Mouse (Mus musculus): ENCODE data around the gene Gnb1l. TPM values are rescaled to one million over a fixed set of nuclear protein-coding genes. Genes with fewer than 3 reads are reported as not detected.

Gene Gnb1l
- total RNA-seq, 4 experiments from 2014 or later: 3.1 to 6.1 (median 3.7) TPM

DNA sequence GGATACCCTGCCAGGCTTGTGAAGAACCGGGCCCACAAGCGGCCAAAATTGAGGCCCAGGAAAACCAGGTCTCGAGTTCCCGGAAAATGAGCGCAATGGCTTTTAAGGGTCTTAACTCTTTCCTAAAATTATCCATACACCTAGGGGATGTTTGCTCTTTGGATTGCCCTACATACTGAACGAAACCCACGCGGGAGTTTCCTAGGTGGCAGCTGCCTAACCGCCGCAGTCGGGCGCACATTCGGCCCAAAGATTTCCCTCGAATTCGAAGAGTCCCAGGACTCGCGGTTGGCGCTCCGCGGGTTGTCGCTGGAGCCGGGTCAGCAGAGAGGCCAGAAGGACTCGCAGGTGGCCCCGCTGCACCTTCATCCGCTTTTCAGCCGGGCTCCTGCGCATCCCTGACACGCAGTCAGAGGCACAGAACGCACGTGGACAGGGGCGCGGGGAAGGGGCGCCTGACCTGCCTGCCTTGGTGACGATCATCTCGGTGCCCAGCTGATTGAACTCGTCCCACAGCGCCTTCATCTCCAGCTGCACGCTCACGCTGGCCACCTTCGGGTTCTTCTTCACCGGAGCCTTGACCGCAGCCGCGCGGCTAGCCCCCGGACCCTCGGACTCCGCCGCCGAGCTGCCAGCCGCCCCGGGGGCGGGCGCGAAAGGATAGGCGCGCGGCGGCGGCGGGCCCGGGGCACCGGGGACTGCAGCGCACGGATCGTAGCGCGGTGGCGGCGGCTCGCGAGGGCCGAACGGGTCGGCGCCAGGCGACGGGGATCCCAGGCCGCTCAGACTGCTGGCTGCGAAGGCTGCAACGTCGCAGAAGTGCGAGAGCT lies 87.8 kb downstream of the Gnb1l start:
- no peak for DNase-seq (ENCODE audit: low spot score in 2 of 2)

DNA sequence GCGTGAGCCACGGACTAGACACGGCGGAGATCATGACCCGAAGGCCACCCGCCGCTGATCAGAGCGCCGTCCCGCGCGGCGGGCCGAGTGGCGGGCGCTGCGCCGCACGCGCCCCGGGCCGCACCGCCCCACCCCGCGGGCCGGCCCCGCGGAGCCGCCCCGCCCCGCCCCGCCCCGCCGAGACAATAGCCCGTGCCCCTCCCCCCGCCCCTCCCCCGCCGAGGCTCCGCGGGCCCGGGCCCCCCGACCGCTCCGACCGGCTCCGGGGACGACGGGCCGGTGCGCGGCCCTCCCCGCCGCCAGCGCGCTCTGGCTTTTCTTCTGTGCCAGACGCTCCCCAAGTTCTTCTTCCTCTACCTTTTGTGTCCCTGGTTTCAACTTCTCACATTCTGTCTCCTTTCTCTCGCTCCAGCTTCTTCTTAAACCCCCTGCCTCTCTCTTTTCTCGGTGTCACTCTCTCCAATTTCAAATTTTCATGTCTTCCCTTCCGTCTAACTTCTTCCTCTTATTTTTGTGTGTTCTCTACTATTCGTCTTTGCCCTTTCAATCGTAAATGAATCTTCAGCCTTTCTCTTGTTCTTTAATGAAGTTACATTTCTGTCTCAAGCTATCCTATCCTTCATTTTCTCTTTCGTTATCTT lies 88.5 kb downstream of the Gnb1l start:
- DNase-seq (ENCODE audit: low spot score in 2 of 2): no peak

DNA sequence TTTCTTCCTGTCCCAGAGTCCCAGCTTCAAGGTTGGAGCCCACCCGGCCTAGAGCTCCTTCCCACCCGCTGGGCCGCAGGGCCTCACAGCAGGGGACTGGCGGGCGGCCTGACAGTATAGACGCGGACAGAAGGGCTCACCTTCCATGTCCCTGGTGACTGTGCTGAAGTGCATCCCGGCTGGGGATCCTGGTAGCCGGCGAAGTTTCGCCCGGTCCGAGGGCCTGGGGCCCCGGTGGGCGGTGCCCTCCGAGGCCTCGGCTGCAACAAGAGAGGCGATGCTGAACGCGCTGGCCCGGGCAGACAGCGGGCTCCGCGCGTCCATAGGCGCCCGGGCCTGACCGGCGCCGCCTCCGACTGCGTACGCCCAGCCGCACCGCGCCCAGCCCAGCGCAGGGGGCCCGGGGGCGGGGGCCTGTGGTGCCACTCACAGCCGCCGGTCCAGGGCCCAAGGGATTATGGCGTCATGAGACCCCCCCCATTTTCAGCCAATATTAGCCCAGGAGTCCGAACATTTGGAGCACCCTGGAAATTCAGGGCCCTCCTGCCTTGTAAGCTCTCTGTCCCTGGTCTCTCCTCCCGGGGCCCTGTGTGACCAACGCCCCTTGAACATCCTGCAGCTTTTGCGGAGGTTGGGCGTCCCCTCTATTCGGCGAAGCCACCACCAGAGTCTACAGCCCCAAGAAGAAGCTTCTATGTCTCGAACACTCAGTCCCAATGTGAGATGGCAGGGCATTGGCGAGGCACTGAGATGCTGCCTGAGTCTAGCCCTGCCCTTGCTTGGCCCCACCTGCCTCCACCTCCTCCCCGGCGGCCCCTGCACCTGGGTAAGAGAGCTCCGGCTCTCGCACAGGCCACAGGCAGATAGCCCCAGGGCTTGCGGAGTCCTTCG lies 89.6 kb downstream of the Gnb1l start:
- no peak for DNase-seq (ENCODE audit: low spot score in 2 of 2)

DNA sequence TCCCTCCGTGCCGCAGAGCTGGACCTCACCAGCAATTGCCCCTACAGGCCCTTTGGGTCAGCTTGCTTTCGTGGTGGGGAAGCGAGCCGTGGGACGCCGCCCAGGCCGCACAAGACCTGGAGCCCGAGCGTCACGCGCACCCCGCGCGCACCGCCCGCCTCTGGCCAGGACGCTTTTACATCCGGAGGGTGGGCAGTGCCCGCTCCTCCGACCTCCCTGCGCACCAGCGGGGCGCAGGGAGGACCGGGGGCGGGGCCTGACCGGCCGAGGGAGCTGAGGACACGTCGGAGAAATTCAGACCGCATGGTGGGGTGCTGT lies 90.2 kb downstream of the Gnb1l start:
- DNase-seq (ENCODE audit: low spot score in 2 of 2): no peak

DNA sequence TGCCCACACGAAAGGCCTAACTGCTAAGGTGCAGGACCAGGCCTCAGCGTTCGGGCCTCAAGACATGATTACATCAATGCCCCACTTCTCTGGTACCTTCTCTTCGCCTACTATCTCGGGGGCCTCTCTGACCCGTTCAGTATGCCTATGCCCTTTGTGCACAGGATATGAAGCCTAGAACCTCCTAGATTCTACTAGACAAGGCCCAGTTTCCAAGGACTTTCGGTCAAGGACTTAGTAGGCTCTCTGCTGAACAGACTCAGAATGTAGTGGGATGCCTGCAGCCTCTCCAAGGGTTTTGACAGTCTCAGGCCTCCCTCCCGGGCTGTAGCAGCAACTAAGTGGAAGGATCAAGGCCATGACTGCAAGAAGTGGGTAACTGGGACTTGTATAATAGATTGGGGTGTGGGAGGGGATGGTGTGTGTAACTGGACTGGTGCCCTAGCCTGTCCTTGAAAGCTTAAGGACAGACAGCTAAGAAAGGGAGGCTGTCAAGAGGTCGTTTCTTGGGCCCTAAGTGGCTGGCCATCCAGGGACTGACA lies 90.6 kb downstream of the Gnb1l start:
- DNase-seq (ENCODE audit: low spot score in 2 of 2): no peak

DNA sequence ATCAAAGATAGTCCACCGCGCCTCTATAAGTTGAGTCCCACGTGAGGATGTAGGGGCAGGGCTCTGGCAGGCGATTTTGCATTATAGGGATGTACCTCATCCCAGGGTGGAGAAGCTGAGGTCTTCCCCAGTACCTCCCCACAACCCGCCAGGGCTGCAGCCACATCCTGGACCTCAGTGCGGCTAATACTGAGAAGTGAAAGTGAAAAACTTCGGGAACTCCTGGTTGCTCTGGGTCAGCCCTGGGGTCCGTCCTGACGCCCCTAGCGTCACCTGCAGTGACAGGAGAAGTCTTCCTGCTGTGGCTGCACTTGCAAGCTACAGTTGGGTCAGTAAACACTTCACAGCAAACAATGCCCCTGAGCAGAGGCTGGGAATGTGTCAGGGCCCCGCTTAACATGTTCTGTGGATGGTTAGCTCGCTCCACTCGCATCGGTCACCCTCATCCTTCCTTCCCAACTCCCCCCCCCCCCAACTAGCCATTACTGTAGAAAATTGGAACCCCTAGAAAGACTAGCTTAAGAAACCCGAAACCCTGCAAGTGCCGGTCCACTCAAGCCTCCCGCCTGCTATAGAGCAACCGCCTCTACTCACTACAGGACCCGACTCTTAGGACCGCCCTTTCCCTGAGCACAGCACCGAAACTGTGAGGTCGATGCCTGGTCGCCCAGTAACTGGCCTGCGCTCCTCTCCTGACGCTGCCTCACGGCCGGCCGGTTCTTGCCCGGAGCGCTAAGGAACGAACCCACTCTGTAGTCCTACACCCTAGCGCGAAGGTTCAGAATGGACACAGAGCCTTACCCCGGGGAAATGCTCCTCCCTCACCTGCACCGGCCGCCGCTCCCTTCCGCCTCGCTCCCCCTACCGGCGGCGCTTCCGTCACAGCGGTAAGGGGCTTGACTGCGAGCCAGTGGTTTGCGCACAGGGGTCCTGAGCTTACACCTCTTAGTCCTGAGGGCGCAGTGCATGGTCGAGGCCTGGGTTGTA lies 91.6 kb downstream of the Gnb1l start, which contains the start of gene Tbx1:
Tbx1 (minus strand) TSS at position 868 of the 987 bp plus-strand sequence.
- DNase-seq (ENCODE audit: low spot score in 2 of 2): no peak

DNA sequence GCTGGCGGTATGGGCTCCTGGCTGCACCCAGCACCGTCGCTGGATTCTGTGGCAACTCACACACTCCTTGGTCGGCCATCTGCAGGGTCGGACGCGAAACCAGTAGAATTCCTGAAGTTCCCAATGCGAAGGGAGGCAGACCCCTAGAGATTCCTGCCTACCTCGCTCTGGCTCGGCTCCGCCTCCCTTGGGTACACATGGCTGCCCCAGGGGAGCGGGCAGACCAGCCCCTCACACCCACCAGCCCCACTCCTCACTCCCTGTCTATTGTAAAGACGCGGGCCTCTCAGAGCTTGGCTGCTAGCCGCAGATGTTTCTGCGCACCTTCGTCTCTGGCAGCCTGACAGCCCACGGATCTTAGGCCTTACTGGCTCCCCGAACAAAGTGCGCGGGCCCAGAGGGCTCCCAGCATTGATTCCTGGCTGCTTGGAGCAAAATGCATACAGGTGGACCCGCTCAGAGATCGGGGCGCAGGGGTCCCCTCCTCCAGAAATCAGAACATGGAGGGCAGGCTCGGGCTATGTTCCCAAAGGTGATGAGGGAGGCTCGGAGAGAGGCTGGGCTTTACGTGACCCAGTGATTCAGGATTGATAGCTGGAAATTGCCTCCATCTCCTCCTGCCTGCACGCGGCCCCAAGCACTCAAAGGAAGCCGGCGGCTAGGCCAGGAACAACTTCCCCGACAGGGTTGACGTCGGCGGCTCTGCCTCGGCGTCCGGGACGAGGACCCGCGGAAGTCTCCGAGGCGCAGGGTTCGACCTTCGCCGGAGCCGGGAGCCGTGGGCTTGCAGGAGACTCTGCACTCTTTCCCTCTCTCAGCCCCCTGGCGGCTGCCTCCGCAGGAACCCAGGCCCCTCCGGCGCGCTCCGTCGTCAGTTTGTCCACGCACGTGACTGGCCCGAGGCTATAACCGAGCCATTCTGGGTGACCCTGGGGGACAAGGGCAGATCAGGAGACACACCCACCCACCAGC lies 92.8 kb downstream of the Gnb1l start:
- no peak for DNase-seq (ENCODE audit: low spot score in 2 of 2)

DNA sequence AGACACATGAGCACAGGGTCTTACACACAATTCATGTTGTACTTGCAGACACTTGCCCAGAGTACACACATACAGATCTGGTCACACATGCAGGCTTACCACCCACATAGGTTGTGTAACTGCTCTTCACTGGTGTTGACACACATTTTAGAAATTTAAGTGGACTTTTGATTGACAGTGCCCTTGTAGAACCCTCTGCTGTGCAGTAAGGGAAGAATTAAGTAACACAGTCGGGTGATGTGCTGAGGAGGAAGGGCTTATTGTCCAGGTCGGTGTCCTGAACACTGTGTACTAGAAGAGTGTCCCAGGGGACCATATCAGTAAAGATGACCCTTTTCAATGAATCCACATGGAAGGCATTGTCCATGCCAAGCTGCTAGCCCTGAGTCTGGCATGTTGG lies 95.4 kb downstream of the Gnb1l start:
- no peak for DNase-seq (ENCODE audit: low spot score in 2 of 2)

DNA sequence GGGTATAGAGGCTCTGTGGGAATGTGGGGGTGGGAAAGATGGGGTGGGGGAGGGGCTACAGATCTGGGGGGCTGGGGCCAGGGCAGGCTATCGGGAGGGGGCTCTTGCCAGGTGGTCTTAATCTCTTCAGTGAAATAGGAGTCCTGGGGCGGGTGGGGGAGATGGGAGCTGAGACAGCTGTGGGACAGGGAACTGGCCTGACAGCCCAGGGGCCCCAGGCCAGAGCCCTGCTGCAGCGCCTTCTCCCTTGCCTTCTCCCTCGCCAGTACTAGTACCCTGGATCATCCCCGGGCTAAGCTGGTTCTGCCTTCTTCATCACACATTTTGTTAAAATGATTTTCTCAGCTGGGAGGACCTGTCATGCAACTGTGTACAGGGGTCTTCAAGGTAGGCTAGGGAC lies 97.7 kb downstream of the Gnb1l start:
- no peak for DNase-seq (ENCODE audit: low spot score in 2 of 2)

DNA sequence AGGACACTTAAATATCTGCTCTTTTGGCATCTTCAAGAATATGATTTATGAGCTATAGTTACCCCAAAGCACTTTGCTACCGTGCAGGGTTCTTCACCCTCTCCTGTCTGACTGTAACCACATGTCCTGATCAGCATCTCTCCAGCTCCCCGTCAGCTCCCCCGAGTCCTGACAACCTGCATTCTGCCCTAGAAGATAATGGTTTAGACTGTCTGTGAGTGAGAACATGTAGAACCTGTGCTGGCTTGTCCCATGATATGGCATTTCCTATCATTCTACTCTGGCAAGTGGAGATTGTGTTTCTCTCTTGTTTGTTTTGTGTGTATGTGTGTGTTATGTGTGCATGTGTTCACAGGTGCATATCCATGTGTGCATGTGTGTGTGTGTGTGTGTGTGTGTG lies 99.5 kb downstream of the Gnb1l start:
- DNase-seq (ENCODE audit: low spot score in 2 of 2): no peak

DNA sequence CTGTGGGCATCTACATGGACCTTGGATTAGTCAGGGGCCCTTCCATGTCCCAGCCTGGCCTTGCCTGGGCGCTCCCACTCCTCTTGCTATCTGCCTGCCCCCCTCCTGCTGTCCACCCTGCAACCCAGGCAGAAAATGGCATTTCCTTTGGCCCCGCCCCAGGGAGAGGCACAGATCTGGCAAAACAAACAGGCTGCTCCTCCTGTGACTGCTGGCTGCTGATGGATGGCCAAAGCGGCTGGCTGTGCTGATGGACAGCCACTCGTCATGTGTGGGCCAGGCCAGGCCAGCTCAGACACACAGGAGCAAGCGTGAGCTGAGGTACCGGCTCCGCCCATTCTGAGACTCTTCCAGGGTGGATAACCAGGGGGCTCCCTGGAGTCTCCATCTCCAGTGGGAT lies 102.9 kb downstream of the Gnb1l start:
- peak; percentile 52 to 67 for DNase-seq (ENCODE audit: low spot score in 2 of 2)

DNA sequence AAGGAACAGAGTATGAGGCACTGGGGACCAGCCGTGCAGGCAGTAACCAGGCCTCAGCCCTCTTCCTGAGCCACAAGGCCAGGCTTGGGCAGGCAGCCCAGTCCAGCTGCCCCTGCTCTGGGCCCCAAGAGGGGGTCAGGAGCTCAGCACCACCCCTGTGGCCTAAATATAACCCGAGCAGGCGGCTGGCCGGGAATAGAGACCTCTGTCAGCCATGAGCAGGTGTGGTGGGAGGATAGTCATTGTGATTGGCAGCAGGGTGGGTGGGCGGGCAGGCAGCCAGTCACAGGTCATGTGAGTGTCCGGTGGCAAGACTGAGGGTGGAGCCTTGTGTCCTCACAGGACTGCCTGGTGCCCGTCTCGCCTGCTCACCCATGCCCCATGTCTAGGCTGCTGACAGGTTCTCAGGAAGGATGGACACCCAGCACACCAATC lies 105.8 kb downstream of the Gnb1l start:
- DNase-seq (ENCODE audit: low spot score in 2 of 2): peak; percentile 73 to 88

DNA sequence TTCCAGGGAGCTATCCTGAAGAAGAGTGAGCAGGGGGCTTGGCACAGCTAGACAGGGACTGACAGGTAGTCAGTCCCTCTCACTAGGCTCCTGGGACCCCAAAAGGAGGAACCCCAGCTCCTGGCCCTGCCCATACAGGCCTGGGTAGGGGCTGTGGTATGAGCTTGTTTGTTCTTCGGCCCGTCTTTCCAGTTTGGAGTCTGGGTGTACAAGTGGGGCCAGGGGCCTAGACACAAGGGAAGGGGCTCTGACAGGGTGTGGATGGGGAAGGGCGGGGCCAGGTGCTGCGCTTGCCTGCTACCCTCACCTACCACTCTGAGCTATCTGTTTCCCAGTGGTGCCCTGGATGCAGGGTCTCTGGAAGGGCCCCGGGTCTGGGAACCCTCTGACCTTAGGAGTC lies 107.2 kb downstream of the Gnb1l start:
- DNase-seq (ENCODE audit: low spot score in 2 of 2): no peak

DNA sequence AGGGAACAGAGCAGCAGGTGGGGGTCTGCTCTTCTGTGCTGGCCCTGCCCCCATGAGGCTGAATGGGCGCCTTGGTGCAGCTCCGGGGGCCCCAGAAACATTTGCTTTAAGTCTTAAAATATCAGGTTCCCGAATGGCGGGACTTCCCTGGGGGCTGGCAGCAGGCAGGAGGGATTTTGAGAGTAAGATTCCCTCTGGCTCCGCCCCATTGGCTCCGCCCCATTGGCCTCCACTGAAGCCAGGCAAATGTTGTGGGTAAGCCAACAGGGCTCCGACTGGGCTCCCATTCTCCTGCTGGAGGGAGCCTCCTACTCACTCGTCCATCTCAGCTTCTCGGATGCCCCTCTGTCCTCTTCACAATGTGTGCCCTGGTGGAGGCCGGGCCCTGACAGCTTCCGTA lies 109.7 kb downstream of the Gnb1l start:
- peak in 1 of 2 experiments; percentile 51 for DNase-seq (ENCODE audit: low spot score in 2 of 2)

DNA sequence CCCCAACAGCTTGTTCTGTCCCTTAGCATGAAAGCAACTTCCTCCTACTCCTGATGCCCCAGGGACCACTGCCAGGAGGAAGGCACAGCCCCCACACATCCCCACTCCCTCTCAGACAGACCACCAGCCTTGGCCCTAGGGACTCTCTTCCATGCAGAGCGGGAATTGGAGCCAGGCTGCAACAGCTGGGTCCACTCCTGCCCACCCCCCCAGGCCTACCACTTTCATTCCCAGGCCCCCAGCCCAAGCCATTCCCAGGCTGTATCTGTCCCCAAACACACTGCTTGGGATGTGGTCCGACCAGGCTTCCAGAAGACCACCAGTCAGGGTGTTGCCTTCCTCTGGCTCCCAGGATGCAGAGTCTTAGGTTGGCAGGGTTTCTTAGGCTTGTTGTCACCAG lies 110.6 kb downstream of the Gnb1l start:
- DNase-seq (ENCODE audit: low spot score in 2 of 2): no peak

DNA sequence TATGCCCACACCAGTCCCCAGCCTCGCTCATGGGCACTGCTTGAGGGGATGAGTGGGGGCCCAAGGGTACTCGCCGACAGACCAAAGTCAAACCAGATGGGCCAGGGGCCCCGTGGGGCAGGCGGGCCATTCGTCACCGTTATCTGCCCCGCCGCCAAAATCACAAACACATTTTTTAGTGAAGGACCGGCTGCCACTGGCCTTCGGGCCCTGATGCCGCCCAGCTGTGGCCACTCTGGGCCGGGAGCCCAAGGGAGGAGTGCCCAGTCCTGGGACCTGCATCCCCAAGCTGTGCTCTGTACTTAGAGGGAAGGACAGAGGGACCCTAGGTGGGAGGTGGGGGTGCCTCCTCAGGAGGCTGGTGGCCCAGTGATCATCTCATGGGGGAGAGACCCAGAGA lies 113.2 kb downstream of the Gnb1l start:
- no peak for DNase-seq (ENCODE audit: low spot score in 2 of 2)

DNA sequence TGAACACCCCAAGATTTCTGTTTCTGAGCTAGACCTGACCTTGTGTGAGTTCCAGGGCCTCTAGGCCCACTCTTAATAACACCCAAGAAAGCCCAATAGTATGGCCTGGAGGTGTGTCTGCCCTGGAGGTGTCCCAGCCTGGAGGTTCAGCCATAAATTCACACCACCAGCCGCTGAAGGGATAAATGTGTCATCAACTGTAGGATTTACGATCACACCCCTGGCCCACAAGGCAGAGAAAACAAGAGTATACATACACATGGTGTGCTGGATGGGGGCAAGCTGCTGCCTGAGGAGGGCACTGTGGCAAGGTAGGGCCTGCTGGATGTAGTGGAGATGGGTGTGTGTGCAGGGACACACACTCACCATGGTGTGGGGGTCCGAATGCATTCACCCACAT lies 114.8 kb downstream of the Gnb1l start:
- DNase-seq (ENCODE audit: low spot score in 2 of 2): no peak
